Mouse (Mus musculus): ENCODE results near the gene Upk3bl. TPM values are rescaled to one million over a fixed set of nuclear protein-coding genes. Genes with fewer than 3 reads are reported as not detected.
"Not testable (repeated sequence)": the region's sequence is repeated elsewhere in the genome, so short reads cannot be mapped to it uniquely, and the experiment has no call there.

The Upk3bl gene
- polyA plus RNA-seq, 1 experiment from 2014 or later = 3.5 TPM

DNA sequence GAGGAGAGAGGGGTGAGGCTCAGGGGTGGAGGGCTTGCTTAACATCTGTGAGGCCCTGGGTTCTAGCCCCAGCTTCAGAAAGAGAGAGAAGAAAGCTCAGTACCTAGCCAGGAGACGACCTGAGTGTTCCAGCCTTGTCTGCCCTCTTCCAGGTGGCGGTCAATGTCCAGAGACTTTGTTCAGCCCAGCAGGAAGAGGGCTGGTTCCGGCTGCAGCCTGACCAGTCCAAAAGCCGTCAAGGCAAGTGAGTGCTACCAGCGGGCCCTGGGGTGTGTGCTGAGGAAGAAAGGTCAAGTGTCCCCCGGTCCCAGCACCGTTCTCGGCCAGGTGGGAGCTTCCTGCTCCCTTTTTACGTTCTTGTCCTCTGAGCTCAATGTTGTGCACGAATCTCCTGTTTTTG, 44.2 kb downstream of the Upk3bl start:
- Histone ChIP-seq H3K4me2 (replicated peaks) (no peak overlapping the region), H3K9ac (no peak overlapping the region), H3K4me3 (no peak overlapping the region), H3K27ac (no peak overlapping the region), H3K36me3 (peaks cover 3% of the 10 kb centered on the region; the same call in 1 of the 2 replicates), H3K27me3 (peaks cover 21% of the 10 kb centered on the region), H3K4me1 (peaks cover 9% of the 10 kb centered on the region), H3K9me3 (no peaks in the 10 kb centered on the region)
- no peak for ATAC-seq (ENCODE audit: low FRiP score, low read depth)
- whole genome bisulfite sequencing = 79% methylated on average over 10 of the region's 10 CpGs

DNA sequence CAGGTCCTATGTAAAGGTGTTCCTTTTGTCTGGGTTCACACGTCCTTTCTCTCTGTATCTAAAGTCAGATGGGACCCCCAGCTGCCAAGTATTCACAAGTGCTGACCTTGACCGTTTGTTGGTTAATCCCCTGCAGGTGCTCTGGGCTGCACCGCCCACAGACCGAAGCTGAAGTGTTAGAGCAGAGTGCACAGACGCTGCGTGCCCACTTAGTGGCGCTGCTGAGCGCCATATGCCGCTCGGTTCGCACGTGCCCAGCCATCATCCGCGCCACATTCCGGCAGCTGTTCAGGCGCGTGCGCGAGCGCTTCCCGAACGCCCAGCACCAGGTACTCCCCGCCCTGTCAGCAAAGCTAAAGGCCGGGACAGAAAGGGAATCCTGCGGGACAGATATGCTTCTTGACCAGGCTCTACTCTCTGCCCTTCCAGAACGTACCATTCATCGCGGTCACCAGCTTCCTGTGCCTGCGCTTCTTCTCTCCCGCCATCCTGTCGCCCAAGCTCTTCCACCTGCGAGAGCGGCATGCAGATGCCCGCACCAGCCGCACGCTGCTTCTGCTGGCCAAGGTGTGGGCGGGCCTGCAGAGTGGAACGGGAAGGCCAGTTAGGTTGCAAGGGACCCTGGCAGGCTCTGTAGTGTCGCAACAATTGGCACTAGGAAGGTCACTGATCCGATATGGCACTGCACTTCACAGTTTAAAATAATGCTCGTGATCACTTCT, 48.0 kb downstream of the Upk3bl start:
- H3K9ac ChIP-seq = peak overlapping the region; percentile 59
- 0 out of 2 replicates have a peak, but pooled peaks cover 6% of the 10 kb centered on the region for H3K9me3 ChIP-seq
- H3K27ac ChIP-seq = no peak overlapping the region
- H3K27me3 ChIP-seq = peaks cover 31% of the 10 kb centered on the region
- 5% methylated on average over 41 of the region's 41 CpGs for whole genome bisulfite sequencing
- H3K36me3 ChIP-seq = peaks cover 12% of the 10 kb centered on the region
- peak overlapping the region; percentile 37 for H3K4me3 ChIP-seq
- peak; percentile 71; the same call in 1 of the 2 replicates for ATAC-seq (ENCODE audit: low FRiP score, low read depth)
- peaks cover 9% of the 10 kb centered on the region for H3K4me1 ChIP-seq
- H3K4me2 ChIP-seq (replicated peaks) = peak overlapping the region; percentile 66

DNA sequence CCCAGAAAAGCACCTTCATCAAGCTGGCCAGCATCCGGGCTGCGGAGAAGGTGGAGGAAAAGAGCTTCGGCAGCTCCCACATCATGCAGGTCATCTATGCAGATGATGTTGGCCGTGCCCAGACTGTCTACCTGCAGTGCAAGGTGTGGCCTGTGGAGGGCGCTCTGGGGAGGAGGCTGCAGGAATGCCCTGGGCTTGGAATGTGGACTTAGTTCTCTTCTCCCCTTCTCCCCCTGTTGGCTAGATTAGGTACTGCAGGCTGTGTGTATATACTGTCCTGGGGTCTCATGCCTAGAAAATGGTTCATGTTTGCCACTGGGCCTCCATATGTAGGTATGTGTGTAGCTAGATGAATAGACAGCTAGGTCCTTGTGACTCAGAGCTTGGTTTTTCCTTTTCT, 50.2 kb downstream of the Upk3bl start:
- Histone ChIP-seq H3K9ac (no peak overlapping the region), H3K4me3 (no peak overlapping the region), H3K27me3 (peaks cover 32% of the 10 kb centered on the region), H3K4me2 (replicated peaks) (no peak overlapping the region), H3K36me3 (peaks cover 12% of the 10 kb centered on the region), H3K4me1 (peaks cover 9% of the 10 kb centered on the region), H3K9me3 (0 out of 2 replicates have a peak, but pooled peaks cover 6% of the 10 kb centered on the region), H3K27ac (no peak overlapping the region)
- no peak for ATAC-seq (ENCODE audit: low FRiP score, low read depth)
- WGBS = 92% methylated on average over 5 of the region's 5 CpGs

DNA sequence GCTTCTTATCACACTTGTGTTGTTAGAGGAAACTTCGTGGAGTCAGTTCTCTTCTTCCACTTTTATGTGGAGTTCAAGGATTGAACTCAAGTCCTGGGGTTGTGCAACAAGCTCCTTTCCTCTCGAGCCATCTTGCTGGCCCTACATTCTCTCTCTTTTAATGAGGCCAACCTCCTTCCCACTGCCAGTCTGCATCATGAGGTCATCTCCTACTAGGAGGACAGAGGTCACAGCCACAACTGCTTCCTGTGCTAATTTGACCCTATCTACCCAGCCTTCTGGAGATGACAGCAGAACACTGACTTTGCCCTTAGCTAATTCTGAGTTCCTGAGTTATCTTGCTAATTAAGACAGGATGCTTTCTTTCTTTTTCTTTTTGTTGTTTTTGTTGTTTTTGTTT, 54.2 kb downstream of the Upk3bl start:
- Histone ChIP-seq H3K4me2 (replicated peaks) (no peak overlapping the region), H3K27ac (no peak overlapping the region), H3K9me3 (0 out of 2 replicates have a peak, but pooled peaks cover 6% of the 10 kb centered on the region), H3K9ac (no peak overlapping the region), H3K4me1 (no peaks in the 10 kb centered on the region), H3K27me3 (peaks cover 12% of the 10 kb centered on the region), H3K36me3 (peaks cover 10% of the 10 kb centered on the region), H3K4me3 (no peak overlapping the region)
- no peak for ATAC-seq (ENCODE audit: low FRiP score, low read depth)
- WGBS = 53% methylated on average over 2 of the region's 2 CpGs

DNA sequence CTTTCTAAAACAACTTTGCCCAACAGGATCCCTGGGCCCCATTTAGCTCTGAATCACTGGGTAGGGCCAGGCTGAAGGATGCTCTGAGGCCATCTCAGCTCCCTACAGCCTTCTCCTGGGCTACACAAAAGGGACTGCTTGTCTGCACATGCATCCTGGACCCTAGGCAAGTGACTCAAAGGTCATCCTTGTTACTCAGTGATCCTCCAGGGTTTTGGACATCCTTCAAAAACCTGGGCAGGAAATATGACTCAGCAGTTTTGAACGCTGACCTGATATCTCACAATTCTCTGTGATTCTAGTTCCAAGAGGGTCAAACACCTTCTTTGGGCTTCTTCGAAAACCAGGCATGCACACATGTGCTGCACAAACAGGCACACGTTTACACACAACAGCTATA, 54.8 kb downstream of the Upk3bl start:
- no peaks in the 10 kb centered on the region for H3K4me1 ChIP-seq
- WGBS = 82% methylated on average over 3 of the region's 3 CpGs
- ATAC-seq (ENCODE audit: low FRiP score, low read depth) = no peak

DNA sequence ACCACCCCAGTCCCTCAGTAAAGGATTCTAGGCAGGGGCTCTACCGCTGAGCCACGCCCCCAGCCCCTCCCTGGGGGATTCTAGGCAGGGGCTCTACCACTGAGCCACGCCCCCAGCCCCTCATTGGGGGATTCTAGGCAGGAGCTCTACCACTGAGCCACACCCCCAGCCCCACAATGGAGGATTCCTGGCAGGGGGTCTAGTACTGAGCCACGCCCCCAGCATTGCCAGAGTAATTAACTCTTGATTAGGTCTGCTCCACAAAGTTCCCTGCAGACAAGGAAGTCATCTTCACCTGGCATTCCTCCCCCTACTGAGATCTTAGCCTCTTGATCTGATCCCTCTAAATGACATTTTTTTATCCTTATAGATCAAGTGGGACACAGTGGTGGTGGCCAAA, 59.3 kb downstream of the Upk3bl start:
- not testable (repeated sequence) for H3K36me3 ChIP-seq; H3K4me2 ChIP-seq (replicated peaks); ATAC-seq (ENCODE audit: low FRiP score, low read depth); H3K4me3 ChIP-seq; H3K9me3 ChIP-seq; H3K27me3 ChIP-seq; H3K27ac ChIP-seq; H3K9ac ChIP-seq
- peaks cover 21% of the 10 kb centered on the region for H3K4me1 ChIP-seq
- WGBS = 32% methylated on average over 4 of the region's 4 CpGs

More for the DNA sequence above, 54.8 kb downstream of the Upk3bl start:
- no peak overlapping the region for H3K27ac ChIP-seq
- H3K4me2 ChIP-seq (replicated peaks) = no peak overlapping the region
- peaks cover 6% of the 10 kb centered on the region for H3K36me3 ChIP-seq
- H3K4me3 ChIP-seq = no peak overlapping the region
- peaks cover 12% of the 10 kb centered on the region for H3K27me3 ChIP-seq
- H3K9me3 ChIP-seq = 0 out of 2 replicates have a peak, but pooled peaks cover 6% of the 10 kb centered on the region
- no peak overlapping the region for H3K9ac ChIP-seq

Small RNA genes within 50 kb of the gene (microRNA-seq; reads per million reads assigned to microRNA genes)
- gene Mir7035 = not detected

Other genes with a start within 250 kb of the Upk3bl start
- gene Srrm3, start 247.6 kb upstream of the Upk3bl start, polyA plus RNA-seq (2015; fragmentation: Nextera tagmentation; extraction: Ambion mirVana) = 0.19 and 0.38 TPM in 2 replicates
- gene Hspb1, start 166.6 kb upstream of the Upk3bl start, polyA plus RNA-seq (2015; fragmentation: Nextera tagmentation; extraction: Ambion mirVana) = 134 and 150 TPM in 2 replicates
- 155 and 168 TPM in 2 replicates for gene Ywhag, start 119.9 kb upstream of the Upk3bl start, polyA plus RNA-seq (2015; fragmentation: Nextera tagmentation; extraction: Ambion mirVana)
- gene Ssc4d, start 80.0 kb upstream of the Upk3bl start, polyA plus RNA-seq (2015; fragmentation: Nextera tagmentation; extraction: Ambion mirVana) = 4.4 and 4.5 TPM in 2 replicates
- gene Zp3, start 74.4 kb upstream of the Upk3bl start, polyA plus RNA-seq (2015; fragmentation: Nextera tagmentation; extraction: Ambion mirVana) = 0.22 and 0.47 TPM in 2 replicates
- gene Dtx2, start 59.7 kb upstream of the Upk3bl start, polyA plus RNA-seq (2015; fragmentation: Nextera tagmentation; extraction: Ambion mirVana) = 35.2 and 37.9 TPM in 2 replicates
- 0.14 and 0.15 TPM in 2 replicates for gene Upk3b, start 16.0 kb upstream of the Upk3bl start, polyA plus RNA-seq (2015; fragmentation: Nextera tagmentation; extraction: Ambion mirVana)
- gene Rasa4, start 29.4 kb downstream of the Upk3bl start, polyA plus RNA-seq (2015; fragmentation: Nextera tagmentation; extraction: Ambion mirVana) = 17.0 and 18.5 TPM in 2 replicates
- gene Polr2j, start 62.1 kb downstream of the Upk3bl start, polyA plus RNA-seq (2015; fragmentation: Nextera tagmentation; extraction: Ambion mirVana) = 233 and 254 TPM in 2 replicates
- gene Lrwd1, start 81.6 kb downstream of the Upk3bl start, polyA plus RNA-seq (2015; fragmentation: Nextera tagmentation; extraction: Ambion mirVana) = 44.6 and 45.4 TPM in 2 replicates
- 28.0 and 29.7 TPM in 2 replicates for gene Alkbh4, start 81.7 kb downstream of the Upk3bl start, polyA plus RNA-seq (2015; fragmentation: Nextera tagmentation; extraction: Ambion mirVana)
- 11.1 and 11.9 TPM in 2 replicates for gene Orai2, start 116.2 kb downstream of the Upk3bl start, polyA plus RNA-seq (2015; fragmentation: Nextera tagmentation; extraction: Ambion mirVana)
- gene Prkrip1, start 144.5 kb downstream of the Upk3bl start, polyA plus RNA-seq (2015; fragmentation: Nextera tagmentation; extraction: Ambion mirVana) = 55.3 and 60.1 TPM in 2 replicates
- 9.6 and 10.8 TPM in 2 replicates for gene Sh2b2, start 192.1 kb downstream of the Upk3bl start, polyA plus RNA-seq (2015; fragmentation: Nextera tagmentation; extraction: Ambion mirVana)